Mouse (Mus musculus) thymus, postnatal 14 days (tissue): Measurements from ENCODE around the gene Nepn.
A peak's percentile ranks its signal among the peaks of the same experiment; 100 is the strongest.

ENCODE experiments used
- DNase-seq: peaks from one replicate; pipeline ENCODE4 v3.0.0; 2021

Gene Nepn

GRCm38 (mm10) chr10:52407526-52407925, 18.8 kb downstream of the Nepn start:
- no peak for DNase-seq

GRCm38 (mm10) chr10:52415020-52415419, 26.2 kb downstream of the Nepn start:
- DNase-seq: no peak

DNA sequence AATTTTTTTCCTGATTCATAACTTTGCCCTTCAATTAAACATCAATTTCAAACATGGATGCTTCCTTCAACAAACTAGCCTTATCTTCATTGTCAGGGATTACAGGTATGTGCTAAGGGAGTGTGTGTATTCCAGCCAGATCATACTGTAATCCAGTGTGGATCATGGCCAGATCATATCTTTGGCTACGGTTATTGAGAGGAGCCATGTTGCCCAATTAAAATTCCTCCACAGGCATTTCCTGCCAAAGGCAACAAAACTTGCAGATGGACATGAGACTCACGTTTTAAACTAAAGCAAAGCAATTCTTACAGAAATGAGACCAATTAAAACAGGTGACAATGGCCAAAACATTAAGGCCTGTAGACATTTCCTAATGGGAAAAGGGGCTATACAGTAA, 27.7 kb downstream of the Nepn start:
- no peak for DNase-seq

- peak; percentile 97 for DNase-seq
Observed at GRCm38 (mm10) chr10:52417299-52417997, 28.7 kb downstream of the Nepn start, which contains the start of gene Nus1. Gene Nus1, plus strand, starts transcription at chr10:52417547.

DNA sequence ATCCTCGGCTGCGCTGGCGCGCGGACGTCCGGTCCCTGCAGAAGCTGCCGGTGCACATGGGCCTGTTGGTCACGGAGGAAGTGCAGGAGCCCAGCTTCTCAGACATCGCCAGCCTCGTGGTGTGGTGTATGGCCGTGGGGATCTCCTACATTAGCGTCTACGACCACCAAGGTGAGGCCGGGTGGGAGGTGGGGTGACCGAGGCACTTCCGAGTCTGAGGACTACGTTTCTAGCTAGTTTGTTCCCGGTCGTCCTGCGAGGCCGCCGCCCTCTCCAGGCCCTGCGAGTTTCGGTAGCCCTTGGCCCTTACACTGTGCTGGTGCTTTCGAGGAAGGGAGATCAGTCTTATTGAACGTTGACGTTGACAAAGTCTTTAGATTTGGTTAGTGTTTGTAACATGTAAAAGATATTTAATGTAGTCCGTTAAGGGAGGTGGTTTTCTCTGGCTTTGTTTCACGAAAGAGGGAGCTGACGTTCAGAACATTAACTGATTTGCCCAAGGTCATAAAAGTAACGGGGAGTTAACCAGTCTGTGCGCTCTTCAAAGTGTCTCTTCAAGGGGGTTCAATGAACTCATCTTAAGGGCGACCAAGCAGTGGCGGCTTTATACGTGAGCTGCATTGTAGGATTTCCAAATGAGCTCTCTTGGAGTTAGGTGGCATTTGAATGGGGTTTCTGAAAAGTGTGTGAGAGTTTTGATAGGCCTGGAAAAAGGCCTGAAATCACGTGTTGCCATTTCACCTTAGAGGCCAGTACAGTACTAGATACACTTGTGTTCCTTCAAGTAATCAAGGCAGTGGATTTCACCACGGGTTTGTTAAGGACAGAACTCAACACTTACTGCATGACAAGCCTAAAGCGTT, 29.5 kb downstream of the Nepn start:
- no peak for DNase-seq

DNA sequence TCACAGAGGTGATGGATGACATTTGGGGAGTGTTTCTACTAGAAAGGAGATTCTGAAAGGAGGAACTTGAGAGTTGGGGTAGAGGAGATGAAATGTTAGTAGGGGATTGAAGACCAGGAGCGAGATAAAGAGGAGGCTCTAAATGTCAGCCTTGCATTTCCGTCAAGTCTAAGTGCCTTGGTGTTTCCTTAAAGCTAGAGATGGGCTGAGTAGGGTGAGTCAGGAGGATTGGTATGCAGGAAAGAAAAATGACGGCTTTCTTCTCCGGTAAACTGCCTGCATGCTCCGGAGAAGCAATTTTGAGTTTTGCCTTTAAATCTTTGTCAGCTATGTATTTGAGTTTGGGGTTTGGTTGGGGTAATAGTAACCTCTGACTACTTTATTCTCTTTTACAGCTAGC, 30.2 kb downstream of the Nepn start:
- no peak for DNase-seq

GRCm38 (mm10) chr10:52419402-52419801, 30.6 kb downstream of the Nepn start:
- no peak for DNase-seq

- no peak for DNase-seq
Observed at GRCm38 (mm10) chr10:52420526-52420925, 31.8 kb downstream of the Nepn start.

- no peak for DNase-seq
Observed at GRCm38 (mm10) chr10:52421716-52422115, 32.9 kb downstream of the Nepn start.

DNA sequence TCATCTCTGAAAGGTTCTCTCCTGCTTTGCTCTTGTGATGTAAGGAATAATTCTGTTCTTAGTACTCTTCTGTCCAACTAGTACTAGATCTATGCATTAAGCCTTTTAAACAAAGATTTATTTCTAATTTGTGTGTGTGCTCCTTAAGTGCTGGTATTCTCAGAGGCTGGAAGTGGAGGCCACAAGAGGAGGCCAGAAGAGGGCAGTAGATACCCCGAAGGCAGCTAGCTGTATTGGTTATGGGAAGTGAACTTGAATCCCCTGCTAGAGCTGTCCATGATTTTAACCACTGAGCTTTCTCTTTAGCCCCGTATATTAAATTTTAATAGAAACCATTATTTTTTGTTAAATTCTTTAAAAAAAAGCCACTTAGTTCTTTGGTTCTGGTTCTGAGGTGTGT, 34.3 kb downstream of the Nepn start:
- DNase-seq: peak; percentile 29

DNA sequence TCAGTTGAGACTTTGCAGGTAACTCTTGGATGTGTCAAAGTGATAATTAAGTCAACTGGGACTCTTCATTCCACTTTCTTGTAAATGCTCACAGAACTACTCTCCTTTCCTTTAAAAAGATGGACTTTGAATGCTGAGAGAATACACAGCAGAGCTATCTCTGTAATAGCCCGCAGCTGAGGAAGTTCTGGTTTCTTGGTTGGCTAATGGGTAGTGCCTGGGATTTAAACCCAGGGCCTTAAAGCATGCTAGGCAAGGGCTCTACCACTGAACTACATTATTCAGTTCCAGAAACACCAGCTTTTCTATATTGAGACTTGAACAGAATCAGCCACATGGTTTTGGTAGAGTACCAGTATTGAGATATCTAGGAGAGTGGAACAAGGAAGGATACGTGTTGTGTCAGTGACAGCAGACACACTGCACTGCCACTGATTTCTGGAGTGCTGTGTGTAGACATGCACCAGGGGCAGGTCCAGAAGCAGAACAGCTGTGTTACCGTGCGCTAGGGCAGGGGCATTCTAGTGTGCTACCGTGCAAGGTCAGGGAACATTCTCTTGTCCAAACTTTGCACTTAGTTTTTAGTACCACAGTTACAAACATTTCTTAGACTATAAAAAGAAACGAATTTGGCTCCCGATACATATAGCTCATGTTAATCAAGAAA, 37.7 kb downstream of the Nepn start:
- DNase-seq: no peak

GRCm38 (mm10) chr10:52427634-52428415, 39.1 kb downstream of the Nepn start:
- no peak for DNase-seq

- no peak for DNase-seq
Observed at GRCm38 (mm10) chr10:52430953-52431352, 42.2 kb downstream of the Nepn start.

GRCm38 (mm10) chr10:52434836-52435235, 46.1 kb downstream of the Nepn start:
- no peak for DNase-seq
